Mouse (Mus musculus) macrophage (primary cell): ENCODE measurements around the gene Cpvl. TPM values are rescaled to one million over a fixed set of nuclear protein-coding genes. Genes with fewer than 3 reads are reported as not detected.

Source experiments
- H3K27ac ChIP-seq: fragments of 350-480 bp; formaldehyde crosslinking; 2 replicates; pipeline ENCODE4 v1.9.0; 2021
- H3K36me3 ChIP-seq: fragments of 350-480 bp; formaldehyde crosslinking; 2 replicates; pipeline ENCODE4 v1.9.0; 2021; ENCODE audit errors: inconsistent target
- H3K4me3 ChIP-seq: fragments of 350-480 bp; formaldehyde crosslinking; 2 replicates; pipeline ENCODE4 v1.9.0; 2021; ENCODE audit errors: inconsistent target
- H3K79me2 ChIP-seq: fragments of 350-480 bp; formaldehyde crosslinking; 2 replicates; pipeline ENCODE4 v1.9.0; 2021; ENCODE audit errors: inconsistent target
- WGBS: methylation state at CpG from one replicate; pipeline ENCODE4 v1.1.7; 2026; ENCODE audit warnings: inconsistent platforms; ENCODE audit not compliant: missing documents; 5-methylcytosine and 5-hydroxymethylcytosine counted together
- polyA plus RNA-seq: library from polyadenylated mRNA; stranded (reverse); fragments of 250-400 nt; gene quantifications from 3 replicates; pipeline ENCODE4 v1.2.4, GENCODE M21; 2018; ENCODE audit warnings: inconsistent platforms

Gene Cpvl
- polyA plus RNA-seq, 1 experiment from 2014 or later = not detected

- H3K4me3 ChIP-seq = no peak overlapping the region
- no peaks in the 10 kb centered on the region for H3K36me3 ChIP-seq
- H3K27ac ChIP-seq = no peak overlapping the region
- 76% methylated on average over 3 of the region's 3 CpGs for WGBS
- H3K79me2 ChIP-seq = no peaks in the 10 kb centered on the region
Observed at GRCm38 (mm10) chr6:53959826-53960225, 18.6 kb downstream of the Cpvl start.

- Histone ChIP-seq H3K79me2 (no peaks in the 10 kb centered on the region), H3K27ac (no peak overlapping the region), H3K36me3 (no peaks in the 10 kb centered on the region), H3K4me3 (no peak overlapping the region)
- WGBS = 24% methylated on average over 7 of the region's 7 CpGs
Observed at GRCm38 (mm10) chr6:53958321-53958720, 20.1 kb downstream of the Cpvl start.

GRCm38 (mm10) chr6:53956513-53956912, 22.0 kb downstream of the Cpvl start:
- no peaks in the 10 kb centered on the region for H3K79me2 ChIP-seq
- H3K4me3 ChIP-seq = no peak overlapping the region
- no peak overlapping the region for H3K27ac ChIP-seq
- WGBS = 95% methylated on average over 4 of the region's 4 CpGs
- H3K36me3 ChIP-seq = no peaks in the 10 kb centered on the region

- Histone ChIP-seq H3K36me3 (no peaks in the 10 kb centered on the region), H3K79me2 (no peaks in the 10 kb centered on the region), H3K4me3 (no peak overlapping the region), H3K27ac (no peak overlapping the region)
- 93% methylated on average over 2 of the region's 2 CpGs for WGBS
Observed at GRCm38 (mm10) chr6:53955846-53956245, 22.6 kb downstream of the Cpvl start.

GRCm38 (mm10) chr6:53955271-53955670, 23.2 kb downstream of the Cpvl start:
- no peaks in the 10 kb centered on the region for H3K79me2 ChIP-seq
- WGBS = 90% methylated on average over 6 of the region's 6 CpGs
- H3K36me3 ChIP-seq = no peaks in the 10 kb centered on the region
- H3K4me3 ChIP-seq = no peak overlapping the region
- no peak overlapping the region for H3K27ac ChIP-seq

- H3K27ac ChIP-seq = no peak overlapping the region
- WGBS = 35% methylated on average over 5 of the region's 5 CpGs
- H3K4me3 ChIP-seq = no peak overlapping the region
- H3K79me2 ChIP-seq = no peaks in the 10 kb centered on the region
- no peaks in the 10 kb centered on the region for H3K36me3 ChIP-seq
Observed at GRCm38 (mm10) chr6:53954106-53954505, 24.4 kb downstream of the Cpvl start.

- H3K36me3 ChIP-seq = no peaks in the 10 kb centered on the region
- 95% methylated on average over 6 of the region's 6 CpGs for WGBS
Observed at GRCm38 (mm10) chr6:53953348-53953747, 25.1 kb downstream of the Cpvl start.

GRCm38 (mm10) chr6:53951421-53951820, 27.1 kb downstream of the Cpvl start:
- Histone ChIP-seq H3K27ac (no peak overlapping the region), H3K36me3 (no peaks in the 10 kb centered on the region), H3K79me2 (no peaks in the 10 kb centered on the region), H3K4me3 (no peak overlapping the region)
- WGBS = 89% methylated on average over 4 of the region's 4 CpGs

More at GRCm38 (mm10) chr6:53953348-53953747, 25.1 kb downstream of the Cpvl start:
- Histone ChIP-seq H3K4me3 (no peak overlapping the region), H3K27ac (no peak overlapping the region), H3K79me2 (no peaks in the 10 kb centered on the region)

- Histone ChIP-seq H3K27ac (no peak overlapping the region), H3K79me2 (no peaks in the 10 kb centered on the region), H3K4me3 (no peak overlapping the region), H3K36me3 (no peaks in the 10 kb centered on the region)
- WGBS = 63% methylated on average over 9 of the region's 9 CpGs
Observed at GRCm38 (mm10) chr6:53950876-53951275, 27.6 kb downstream of the Cpvl start.

- 4% methylated on average over 4 of the region's 4 CpGs for WGBS
- Histone ChIP-seq H3K79me2 (no peaks in the 10 kb centered on the region), H3K27ac (no peak overlapping the region; the same call in 1 of the 2 replicates), H3K36me3 (no peaks in the 10 kb centered on the region), H3K4me3 (no peak overlapping the region)
Observed at GRCm38 (mm10) chr6:53948388-53949035, 30.0 kb downstream of the Cpvl start.

GRCm38 (mm10) chr6:53944887-53945286, 33.6 kb downstream of the Cpvl start:
- Histone ChIP-seq H3K27ac (no peak overlapping the region), H3K79me2 (no peaks in the 10 kb centered on the region), H3K4me3 (no peak overlapping the region), H3K36me3 (no peaks in the 10 kb centered on the region)
- WGBS = 65% methylated on average over 5 of the region's 5 CpGs

- no peak overlapping the region for H3K27ac ChIP-seq
- WGBS = 87% methylated on average over 3 of the region's 3 CpGs
Observed at GRCm38 (mm10) chr6:53944417-53944816, 34.1 kb downstream of the Cpvl start.

GRCm38 (mm10) chr6:53942190-53942831, 36.2 kb downstream of the Cpvl start:
- WGBS = 94% methylated on average over 7 of the region's 7 CpGs
- Histone ChIP-seq H3K36me3 (no peaks in the 10 kb centered on the region), H3K4me3 (no peak overlapping the region), H3K79me2 (no peaks in the 10 kb centered on the region), H3K27ac (no peak overlapping the region)

More at GRCm38 (mm10) chr6:53944417-53944816, 34.1 kb downstream of the Cpvl start:
- Histone ChIP-seq H3K79me2 (no peaks in the 10 kb centered on the region), H3K4me3 (no peak overlapping the region), H3K36me3 (no peaks in the 10 kb centered on the region)

- 74% methylated on average over 8 of the region's 8 CpGs for WGBS
- H3K4me3 ChIP-seq = no peak overlapping the region
- no peaks in the 10 kb centered on the region for H3K36me3 ChIP-seq
- no peak overlapping the region for H3K27ac ChIP-seq
- H3K79me2 ChIP-seq = no peaks in the 10 kb centered on the region
Observed at GRCm38 (mm10) chr6:53939752-53940151, 38.7 kb downstream of the Cpvl start.

- no peak overlapping the region for H3K27ac ChIP-seq
- no peaks in the 10 kb centered on the region for H3K36me3 ChIP-seq
- 100% methylated on average over 3 of the region's 3 CpGs for WGBS
- H3K4me3 ChIP-seq = no peak overlapping the region
- no peaks in the 10 kb centered on the region for H3K79me2 ChIP-seq
Observed at GRCm38 (mm10) chr6:53938942-53939341, 39.5 kb downstream of the Cpvl start.
